Mouse (Mus musculus) monocyte, adult 5-6 weeks (primary cell): ENCODE results near the gene Dab2ip. TPM values are rescaled to one million over a fixed set of nuclear protein-coding genes. Genes with fewer than 3 reads are reported as not detected.
A peak's percentile ranks its signal among the peaks of the same experiment; 100 is the strongest.

Experiments
- ATAC-seq: fragments of 153-309, 156-312 bp; replicated peaks from 2 replicates; pipeline ENCODE4 v1.8.0; 2017; ENCODE audit warnings: mild to moderate bottlenecking; ENCODE audit not compliant: low TSS enrichment, insufficient number of reproducible peaks, severe bottlenecking, poor library complexity, low FRiP score
- total RNA-seq: library from RNA; stranded (forward); fragments of 200-1000, 200-491, 200-594 nt; gene quantifications from 3 replicates; pipeline ENCODE4 v1.2.3, GENCODE M21; 2017

Gene Dab2ip
- total RNA-seq, 1 experiment from 2014 or later: 5.5 TPM

DNA sequence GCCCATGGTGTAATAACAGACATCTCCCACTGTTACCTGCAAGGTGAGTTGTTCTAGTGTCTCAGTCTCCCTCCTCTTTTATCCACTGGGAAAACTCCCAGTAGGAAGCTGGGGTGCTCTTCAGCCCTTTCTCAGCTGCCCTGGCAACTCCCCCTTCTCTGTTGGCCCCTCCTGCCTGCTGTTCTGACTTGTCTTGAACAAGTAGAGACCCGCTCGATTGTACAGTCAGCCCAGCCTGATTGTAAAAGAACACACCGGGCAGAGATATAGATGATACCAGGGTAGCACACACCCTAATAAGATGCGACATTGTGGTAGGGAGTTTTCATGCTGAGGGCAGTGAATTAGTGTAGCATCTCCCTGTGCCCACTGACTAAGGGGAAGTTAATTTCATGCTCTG, 111.2 kb downstream of the Dab2ip start:
- no peak for ATAC-seq

DNA sequence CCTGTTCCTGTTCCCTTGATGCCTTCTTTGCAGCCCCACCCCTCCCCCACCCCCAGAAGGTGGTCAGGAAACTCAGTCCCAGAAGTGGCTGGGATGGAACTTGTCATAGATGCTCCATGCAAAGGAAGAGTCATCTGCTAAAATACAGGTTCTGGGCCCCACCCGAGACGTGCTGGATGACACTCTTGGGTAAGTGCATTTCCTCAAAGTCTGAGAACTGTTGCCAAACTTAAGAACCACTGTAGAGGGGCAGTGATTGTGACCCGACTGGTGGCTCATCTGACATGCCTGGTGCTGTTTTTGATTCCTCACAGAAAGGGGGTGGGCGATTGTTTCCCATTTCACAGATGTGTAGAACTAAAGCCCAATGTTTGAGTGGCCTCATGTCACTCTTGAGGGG, 111.7 kb downstream of the Dab2ip start:
- no peak for ATAC-seq

GRCm38 (mm10) chr2:35670300-35670699, 112.2 kb downstream of the Dab2ip start:
- no peak for ATAC-seq

DNA sequence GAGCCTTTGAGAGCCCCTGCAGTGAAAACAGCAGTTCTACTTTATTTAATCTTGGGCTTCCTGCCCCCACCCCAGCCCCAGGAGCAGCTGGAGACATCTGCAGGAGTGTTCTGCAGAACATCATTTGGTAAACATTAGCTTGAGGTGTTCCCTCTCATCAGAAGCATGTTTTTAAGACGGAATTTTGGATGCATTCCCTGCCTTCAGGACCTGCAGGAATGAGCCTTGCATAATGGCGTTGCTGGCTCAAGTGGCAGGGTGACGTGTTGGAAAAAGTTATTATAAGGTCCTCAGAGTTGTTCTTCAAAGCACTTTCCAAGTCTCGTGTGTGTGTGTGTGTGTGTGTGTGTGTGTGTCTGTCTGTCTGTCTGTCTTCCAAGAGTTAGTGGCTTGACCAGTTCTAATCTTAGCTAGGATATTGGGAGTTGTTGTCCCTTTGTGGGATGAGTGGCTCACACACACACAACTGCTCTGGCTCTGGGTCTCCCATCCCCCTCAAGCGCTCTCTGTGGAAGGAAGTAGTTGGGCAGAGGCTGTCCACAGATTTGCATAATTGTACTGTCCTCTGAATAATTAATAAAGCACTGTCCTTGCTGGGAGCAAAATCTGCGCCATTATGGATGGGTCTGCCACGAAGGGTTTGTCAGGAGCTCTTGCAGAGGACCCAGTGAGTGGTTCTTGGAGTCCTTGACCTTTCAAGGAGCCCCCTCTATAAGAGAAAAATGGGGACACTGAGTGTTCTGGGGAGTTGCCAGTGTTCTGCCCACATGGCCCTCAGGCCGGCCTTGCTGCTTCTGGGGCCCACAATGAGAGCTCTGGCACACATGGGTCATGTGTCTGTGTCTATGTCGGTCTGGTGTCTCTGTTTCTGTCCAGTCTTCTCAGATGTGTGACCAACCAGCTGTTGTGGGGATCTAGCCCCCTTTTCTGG, 114.2 kb downstream of the Dab2ip start:
- ATAC-seq: no peak

GRCm38 (mm10) chr2:35673181-35673580, 115.1 kb downstream of the Dab2ip start:
- no peak for ATAC-seq

DNA sequence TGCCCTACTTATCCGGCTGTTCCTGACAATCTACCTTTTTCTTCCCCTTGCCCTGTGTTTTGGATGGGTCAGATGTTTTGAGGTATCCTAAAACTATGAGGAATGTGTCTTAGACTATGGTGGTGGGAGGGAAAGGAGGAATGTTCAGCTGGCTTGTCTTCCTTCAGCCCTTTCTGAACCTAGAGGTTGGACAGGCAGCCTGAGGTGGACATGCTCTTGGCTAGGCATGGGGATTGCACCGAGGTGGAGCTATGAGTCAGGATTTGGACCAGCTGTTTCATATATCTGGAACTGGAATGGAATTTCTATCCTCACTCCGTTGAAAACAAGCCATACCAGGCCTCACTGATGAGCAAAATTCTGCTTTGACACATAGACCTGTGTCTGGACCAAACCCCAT, 115.9 kb downstream of the Dab2ip start:
- ATAC-seq: no peak

GRCm38 (mm10) chr2:35674431-35674830, 116.4 kb downstream of the Dab2ip start:
- no peak for ATAC-seq

GRCm38 (mm10) chr2:35676075-35676665, 118.1 kb downstream of the Dab2ip start:
- ATAC-seq: no peak

- no peak for ATAC-seq
Observed at GRCm38 (mm10) chr2:35677855-35678254, 119.8 kb downstream of the Dab2ip start.

DNA sequence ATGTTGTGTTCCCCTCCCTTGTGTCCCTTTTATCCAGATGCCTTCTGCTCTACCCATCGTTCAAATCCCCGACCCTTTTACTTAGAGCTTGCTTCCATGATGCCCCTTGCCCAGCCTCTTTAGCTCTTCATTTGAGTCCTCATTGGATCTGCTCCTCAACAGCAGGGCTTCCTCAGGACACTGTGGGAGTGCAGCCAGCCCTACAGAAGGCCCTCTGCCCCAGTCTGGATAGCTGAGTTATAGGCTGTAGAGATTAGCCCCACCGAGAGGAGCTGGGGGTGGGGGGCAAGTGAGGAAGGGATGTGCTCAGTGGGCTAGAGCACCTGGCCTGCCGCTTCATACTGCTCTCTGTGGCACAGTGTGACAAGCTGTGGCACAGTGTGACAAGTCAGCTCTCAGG, 120.4 kb downstream of the Dab2ip start:
- ATAC-seq: no peak

- peak; percentile 70 for ATAC-seq
Observed at GRCm38 (mm10) chr2:35679812-35680672, 122.0 kb downstream of the Dab2ip start.

DNA sequence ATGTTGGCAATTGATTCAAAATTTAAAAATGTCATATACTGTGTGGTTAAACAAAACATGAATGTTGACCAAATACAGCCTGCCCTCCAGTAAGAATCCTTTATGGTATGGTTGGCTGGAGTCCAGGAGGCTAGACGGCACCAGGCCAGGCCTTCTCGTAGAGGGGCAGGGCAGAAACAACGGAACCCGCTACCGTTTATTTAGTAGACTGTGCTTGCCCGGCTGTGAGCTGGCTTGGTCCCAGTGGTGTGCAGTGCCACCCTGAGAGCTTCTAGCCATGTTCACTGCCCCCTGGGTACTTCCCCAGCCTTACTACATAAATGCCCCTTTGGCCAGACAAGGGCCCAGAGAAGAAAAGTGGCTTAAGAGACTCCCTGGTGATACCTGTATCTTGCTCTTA, 122.8 kb downstream of the Dab2ip start:
- ATAC-seq: no peak

- no peak for ATAC-seq
Observed at GRCm38 (mm10) chr2:35684005-35684404, 125.9 kb downstream of the Dab2ip start.

- ATAC-seq: no peak
Observed at GRCm38 (mm10) chr2:35684735-35685312, 126.8 kb downstream of the Dab2ip start.

- no peak for ATAC-seq
Observed at GRCm38 (mm10) chr2:35686104-35686503, 128.0 kb downstream of the Dab2ip start.

DNA sequence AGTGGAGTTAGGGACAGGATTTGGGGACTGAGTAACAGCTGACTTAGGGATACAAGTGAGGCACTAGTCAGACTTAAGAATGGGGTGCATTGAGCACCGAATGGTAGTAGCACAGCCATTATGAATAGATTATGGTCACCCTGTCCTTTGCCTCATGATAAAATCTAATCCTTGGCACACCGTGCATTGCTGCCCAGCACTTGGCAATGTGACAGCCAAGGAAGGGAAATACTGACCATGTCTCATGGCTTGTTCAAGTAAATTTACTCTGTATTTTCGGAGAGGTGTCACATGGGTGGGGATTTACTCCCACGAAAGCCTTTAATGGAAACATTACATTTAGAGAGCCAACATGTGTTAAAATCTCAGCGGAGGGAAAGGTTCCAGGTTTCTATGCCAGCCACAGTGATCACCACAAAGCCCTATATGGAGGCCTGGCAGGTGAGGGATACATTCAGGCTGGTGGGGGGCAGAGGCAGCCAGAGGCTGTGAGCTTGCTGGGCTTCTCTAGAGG, 129.5 kb downstream of the Dab2ip start:
- ATAC-seq: no peak

DNA sequence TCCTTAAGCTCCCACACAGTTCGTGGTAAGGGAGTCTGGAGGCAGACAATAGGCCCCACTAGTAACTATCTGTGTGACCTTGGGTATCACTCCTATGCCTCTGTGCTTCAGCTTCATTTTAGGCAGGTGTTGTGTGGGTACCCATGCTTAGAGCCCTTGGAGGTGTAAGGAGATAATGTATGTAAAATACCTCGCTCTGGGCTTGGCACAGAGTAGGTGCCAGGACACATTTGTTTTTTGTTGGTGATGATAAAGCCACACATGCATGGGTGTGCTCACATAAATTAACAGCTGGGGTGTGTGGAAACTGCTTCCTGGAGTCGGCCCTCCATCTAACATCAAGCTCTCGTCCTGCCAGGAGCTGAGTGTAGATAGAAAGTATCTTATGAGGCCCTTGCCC, 130.1 kb downstream of the Dab2ip start:
- ATAC-seq: no peak

DNA sequence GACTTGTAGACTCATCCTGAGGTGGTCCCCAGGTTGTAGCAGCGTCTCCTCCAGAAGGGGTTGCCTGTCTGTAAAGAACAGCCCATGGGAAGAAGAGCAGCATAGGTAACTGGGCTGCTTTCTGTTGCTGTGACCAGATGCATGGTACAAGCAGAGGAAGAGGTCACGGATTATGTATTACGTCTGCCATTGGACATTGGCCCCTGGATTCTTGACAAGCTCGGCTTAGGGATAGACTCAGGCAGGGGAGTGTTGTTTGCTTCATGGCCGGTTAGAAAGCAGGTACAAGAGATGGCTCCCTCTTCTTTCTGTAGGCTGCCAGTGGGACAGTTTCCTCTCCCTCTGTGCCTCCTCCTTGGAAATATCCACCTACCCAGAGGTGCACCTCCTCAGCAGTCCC, 130.5 kb downstream of the Dab2ip start:
- no peak for ATAC-seq

- peak; percentile 25; the same call in 1 of the 2 replicates for ATAC-seq
Observed at GRCm38 (mm10) chr2:35689881-35690280, 131.8 kb downstream of the Dab2ip start.
